Mouse (Mus musculus) kidney, adult 2 months (tissue): ENCODE measurements around the gene Ccne1.

Experiments used
- CTCF ChIP-seq: fragments of 200-500 bp; conservative IDR thresholded peaks from 2 replicates; pipeline ENCODE4 v1.5.1; 2011; ENCODE audit warnings: low read depth, mild to moderate bottlenecking, control low read depth, low read length, moderate library complexity, mixed read lengths; ENCODE audit not compliant: insufficient read depth, insufficient read length
- POLR2A ChIP-seq: fragments of 200-500 bp; IDR thresholded peaks from one replicate; pipeline ENCODE4 v1.6.1; 2011; ENCODE audit warnings: low read depth, low read length, control low read depth

DNA sequence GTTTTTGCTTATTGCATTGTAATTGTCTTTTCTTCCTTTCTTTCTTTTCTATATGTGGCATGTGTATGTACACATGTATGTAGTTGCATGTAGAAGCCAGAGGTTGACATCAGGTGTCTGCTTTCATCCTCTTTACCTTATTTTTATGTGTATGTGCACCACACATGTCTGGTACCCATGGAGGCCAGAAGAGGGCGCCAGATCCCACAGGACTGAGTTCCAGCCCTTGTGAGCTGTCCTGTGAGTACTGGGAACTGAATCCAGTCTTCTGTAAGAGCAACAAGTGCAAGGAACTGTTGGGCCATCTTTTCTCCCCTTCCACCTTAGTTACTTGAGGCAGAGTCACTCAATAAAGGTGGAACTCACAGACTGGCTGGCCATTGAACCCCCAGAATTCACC, 11.3 kb upstream of the Ccne1 start:
- TF ChIP-seq CTCF (no peak), POLR2A (no peak)
